Mouse (Mus musculus) erythroid progenitor cell, adult 5-6 weeks (primary cell): ENCODE data around the gene Pirt. TPM values are rescaled to one million over a fixed set of nuclear protein-coding genes. Genes with fewer than 3 reads are reported as not detected.

Source experiments
- ATAC-seq: replicated peaks from 2 replicates; pipeline ENCODE4 v1.8.0; 2016; ENCODE audit warnings: moderate number of reproducible peaks, mild to moderate bottlenecking, moderate TSS enrichment, inconsistent platforms; ENCODE audit not compliant: poor library complexity, low FRiP score, severe bottlenecking
- total RNA-seq, 2 experiments: library from RNA; stranded (forward) in 1 of 2; stranded (reverse) in 1 of 2; fragments of 150-400 nt in 1 of 2; fragments of 186-747, 209-891 nt in 1 of 2; gene quantifications; 2 replicates each; pipeline versions ENCODE4 v1.2.3 to v1.2.4; 2015 to 2017; ENCODE audit warnings: low replicate concordance in 2 of 2

Pirt gene
- total RNA-seq (2015; ENCODE audit: low replicate concordance) (not detected in 2 replicates), total RNA-seq (2017; ENCODE audit: low replicate concordance) (not detected in 2 replicates)

GRCm38 (mm10) chr11:66911811-66912210, at the start of gene Pirt:
Pirt (plus strand) TSS chr11:66911981.
- ATAC-seq: no peak

- ATAC-seq: no peak
Measured at GRCm38 (mm10) chr11:66871701-66872100, 40.1 kb upstream of the Pirt start.

- no peak for ATAC-seq
Measured at GRCm38 (mm10) chr11:66872773-66873470, 38.9 kb upstream of the Pirt start.

DNA sequence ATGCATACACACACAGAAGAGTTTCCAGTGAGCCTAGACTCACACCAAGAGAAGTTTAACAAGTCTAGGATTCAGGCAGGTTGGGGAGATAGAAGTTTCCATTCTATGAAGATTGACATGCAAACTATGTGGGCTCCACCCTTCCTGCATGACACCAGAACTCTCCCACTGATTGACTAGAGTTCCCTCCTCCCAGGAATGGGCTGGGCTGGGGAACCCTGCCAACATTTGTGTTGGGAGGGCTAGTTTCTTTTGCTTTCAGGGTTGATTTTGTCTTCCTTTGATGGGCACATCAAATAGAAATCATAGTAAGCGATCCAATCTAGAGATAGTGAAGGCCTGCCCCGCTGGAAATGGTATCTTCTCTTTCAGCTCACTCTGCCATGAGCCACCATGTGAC, 30.5 kb upstream of the Pirt start:
- no peak for ATAC-seq

GRCm38 (mm10) chr11:66882224-66883040, 29.3 kb upstream of the Pirt start:
- ATAC-seq: no peak

DNA sequence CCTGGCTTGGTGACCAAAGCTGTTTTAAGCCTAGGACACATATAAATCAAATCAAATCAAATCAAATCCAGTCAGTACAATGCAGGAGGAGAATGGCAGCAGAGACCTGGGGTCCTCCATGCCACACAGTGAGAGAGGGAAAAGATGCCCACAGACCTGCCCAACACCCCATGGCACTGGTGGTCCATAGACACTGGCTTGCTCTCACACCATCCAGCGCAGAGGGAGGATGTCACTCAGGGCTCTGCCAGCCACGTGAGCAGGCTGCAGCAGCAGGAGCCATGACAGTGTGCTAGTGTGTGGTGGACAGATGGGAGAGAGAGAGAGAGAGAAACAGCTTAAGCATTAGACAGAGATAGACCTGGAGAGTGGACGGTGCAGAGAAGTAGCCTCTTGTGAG, 19.2 kb upstream of the Pirt start:
- ATAC-seq: no peak

DNA sequence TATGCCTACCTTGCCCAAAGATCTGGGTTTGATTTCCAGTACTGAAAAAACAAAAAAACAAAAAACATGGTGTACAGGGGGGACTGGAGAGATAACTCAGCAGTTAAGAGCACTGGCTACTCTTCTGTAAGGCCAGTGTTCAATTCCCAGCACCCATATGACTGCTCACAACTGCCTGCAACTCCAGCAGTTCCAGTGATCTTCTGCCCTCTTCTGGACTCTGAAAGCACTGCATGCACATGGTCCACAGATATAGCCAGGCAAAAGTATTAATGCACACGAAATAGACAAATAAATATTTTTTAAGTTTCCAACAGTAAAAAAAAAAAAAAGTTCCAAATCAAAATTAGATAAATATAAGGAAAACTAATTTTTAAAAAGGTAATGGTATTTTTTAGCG, 13.0 kb upstream of the Pirt start:
- no peak for ATAC-seq

GRCm38 (mm10) chr11:66899426-66899825, 12.4 kb upstream of the Pirt start:
- no peak for ATAC-seq

DNA sequence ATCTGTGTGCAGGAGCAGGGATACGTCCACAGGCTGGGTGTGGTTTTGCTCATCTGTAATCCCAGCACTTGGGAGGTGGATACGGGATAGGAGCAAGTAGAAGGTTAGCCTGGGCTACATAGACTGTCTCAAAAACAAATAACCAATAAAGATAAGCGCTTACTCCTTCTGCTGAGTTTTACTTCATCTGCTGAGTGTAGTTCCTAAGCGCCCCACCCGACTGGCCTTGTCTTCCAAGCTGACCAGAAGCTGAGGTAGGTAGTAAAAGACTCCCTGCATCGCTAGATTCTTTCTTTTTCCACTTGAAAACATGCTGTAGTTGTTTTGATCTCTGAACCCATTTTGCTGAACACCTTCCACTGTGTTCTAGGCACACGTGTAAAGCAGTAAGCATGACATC, 9.0 kb upstream of the Pirt start:
- ATAC-seq: no peak

GRCm38 (mm10) chr11:66905617-66906384, 6.0 kb upstream of the Pirt start:
- ATAC-seq: 0 out of 2 replicates have a peak, but pooled peaks have one; percentile 42

GRCm38 (mm10) chr11:66912531-66913458, 1.0 kb downstream of the Pirt start:
- no peak; the same call in 1 of the 2 replicates for ATAC-seq

DNA sequence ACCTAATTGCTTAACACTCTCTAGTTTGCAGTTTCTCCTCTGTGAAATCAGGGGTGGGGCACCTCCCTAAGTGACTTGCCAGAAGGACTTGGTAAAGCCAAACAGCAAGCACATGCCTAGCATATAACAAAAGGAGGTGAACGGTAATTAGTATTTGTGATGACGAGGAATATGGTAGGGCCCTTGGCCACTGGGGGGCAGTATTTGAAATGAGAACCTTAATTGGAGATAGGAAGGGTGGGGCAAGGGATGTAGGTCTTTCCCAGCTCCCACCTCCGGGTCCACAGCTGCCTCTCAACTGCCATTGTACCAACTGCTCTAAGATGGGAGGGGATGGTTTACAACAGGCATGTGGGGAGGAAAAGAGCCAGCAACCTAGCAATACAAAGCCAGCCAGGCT, 2.5 kb downstream of the Pirt start:
- ATAC-seq: no peak

- no peak for ATAC-seq
Measured at GRCm38 (mm10) chr11:66920012-66920411, 8.2 kb downstream of the Pirt start.

- no peak for ATAC-seq
Measured at GRCm38 (mm10) chr11:66924095-66924823, 12.5 kb downstream of the Pirt start.

GRCm38 (mm10) chr11:66928311-66928710, 16.5 kb downstream of the Pirt start:
- no peak for ATAC-seq

- ATAC-seq: no peak
Measured at GRCm38 (mm10) chr11:66932827-66933599, 21.2 kb downstream of the Pirt start.

DNA sequence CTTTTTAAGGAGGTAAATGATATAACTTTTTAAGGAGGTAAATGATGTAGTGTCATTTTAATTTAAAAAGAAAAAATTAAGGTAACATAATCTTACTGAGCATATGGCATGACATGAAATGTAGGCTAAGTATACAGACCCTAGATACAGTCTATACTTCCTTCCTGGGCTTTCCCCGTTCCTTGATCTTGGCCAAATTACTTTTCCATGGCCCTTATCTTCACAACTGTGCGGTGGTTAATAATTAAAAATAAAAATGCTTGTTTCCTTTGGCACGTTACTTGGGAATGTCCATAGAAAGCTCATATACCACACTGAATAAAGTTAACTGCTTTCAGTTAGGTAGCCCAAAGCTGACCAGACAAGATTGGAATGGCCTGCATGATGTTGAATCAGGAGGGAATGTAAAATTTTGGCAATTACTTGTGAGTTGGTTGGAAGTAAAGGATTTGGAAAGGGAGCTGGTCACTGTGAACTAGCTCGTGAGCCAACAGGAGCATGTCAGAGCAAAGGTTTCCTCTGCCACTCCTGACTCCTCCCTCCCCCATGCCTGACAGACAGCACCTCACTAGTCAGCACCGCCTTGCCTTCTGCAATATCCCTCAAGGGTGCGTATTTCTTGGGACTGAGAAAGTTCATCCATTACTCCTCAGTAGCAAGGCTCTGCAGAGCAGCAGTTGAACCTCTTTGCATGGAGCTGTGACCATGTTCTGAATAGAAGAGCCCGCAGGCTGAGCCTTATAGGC, 22.8 kb downstream of the Pirt start:
- no peak for ATAC-seq
